Mouse (Mus musculus) kidney, postnatal 25 days (tissue): ENCODE measurements around the gene Pdzd2.

Source experiments
- DNase-seq, 2 experiments: peaks; one replicate each; pipeline ENCODE4 v3.0.0; 2021; ENCODE audit warnings: mixed read lengths in 2 of 2

Pdzd2 gene

DNA sequence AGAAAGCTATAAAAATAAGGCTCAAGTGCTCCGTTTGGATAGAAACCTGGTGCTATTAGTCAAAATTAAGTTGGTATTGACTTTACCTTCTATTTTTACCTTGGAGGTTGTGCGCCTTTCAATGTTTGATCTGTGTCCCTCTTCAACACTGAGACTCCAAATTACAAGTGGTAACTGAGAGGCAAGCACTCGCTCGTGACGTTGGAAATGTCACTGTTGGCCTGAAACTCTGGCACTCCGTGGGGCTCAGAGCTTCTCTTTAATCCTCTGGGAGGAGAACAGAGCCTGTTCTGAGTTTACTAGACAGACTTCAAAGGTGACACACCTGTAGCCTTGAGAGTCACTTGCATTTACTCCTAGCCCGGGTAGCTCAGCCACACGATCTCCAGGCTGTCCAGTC is 120.5 kb downstream of the Pdzd2 start:
- no peak for DNase-seq

DNA sequence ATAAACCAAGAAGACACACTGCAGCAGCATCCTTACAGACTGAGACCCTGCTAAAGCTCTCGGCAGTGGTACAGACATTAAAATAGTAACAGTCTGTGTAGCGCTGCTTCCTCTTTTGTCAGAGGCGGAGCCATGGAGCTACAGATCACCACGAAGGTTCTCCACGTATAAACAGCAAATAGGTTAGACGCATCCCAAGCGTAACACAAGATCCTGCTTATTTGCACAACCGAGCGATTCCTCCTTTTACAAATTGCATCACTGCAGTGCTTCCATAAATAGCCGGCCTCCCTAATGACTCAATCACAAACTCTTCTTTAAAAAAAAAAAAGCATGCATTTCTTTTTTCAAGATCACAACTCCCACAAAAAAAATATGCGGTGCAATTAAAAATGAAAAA is 122.1 kb downstream of the Pdzd2 start:
- DNase-seq = no peak

- no peak for DNase-seq
These were observed 122.5 kb downstream of the Pdzd2 start for GRCm38 (mm10) chr15:12617220-12617619.

- DNase-seq = no peak
These were observed 124.5 kb downstream of the Pdzd2 start for GRCm38 (mm10) chr15:12614944-12615878.

- no peak for DNase-seq
These were observed 125.7 kb downstream of the Pdzd2 start for GRCm38 (mm10) chr15:12614011-12614410.

- DNase-seq = peak in 1 of 2 experiments; percentile 42
These were observed 126.6 kb downstream of the Pdzd2 start for GRCm38 (mm10) chr15:12612944-12613675.

GRCm38 (mm10) chr15:12608090-12608489 is 131.6 kb downstream of the Pdzd2 start:
- DNase-seq = no peak

DNA sequence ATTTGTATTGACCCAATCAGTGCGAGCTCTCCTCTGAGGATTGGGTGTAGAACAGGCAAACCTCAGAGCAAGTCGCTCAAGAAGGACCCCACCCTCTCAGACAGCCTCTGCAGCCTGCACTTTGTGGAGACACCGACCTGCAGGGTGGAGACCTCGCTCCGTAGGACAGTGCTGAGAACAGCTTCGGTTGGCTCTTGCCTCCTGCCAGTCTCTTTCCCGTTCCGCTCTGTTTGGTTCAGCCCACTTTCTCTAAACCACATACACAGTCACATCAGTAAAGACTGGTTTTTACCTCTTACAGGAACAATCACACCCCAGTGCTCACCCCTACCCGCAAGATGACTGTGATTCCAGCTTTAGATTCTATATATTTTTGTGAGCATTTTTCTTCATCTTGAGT is 133.4 kb downstream of the Pdzd2 start:
- no peak for DNase-seq

GRCm38 (mm10) chr15:12605239-12605993 is 134.3 kb downstream of the Pdzd2 start:
- DNase-seq = no peak

DNA sequence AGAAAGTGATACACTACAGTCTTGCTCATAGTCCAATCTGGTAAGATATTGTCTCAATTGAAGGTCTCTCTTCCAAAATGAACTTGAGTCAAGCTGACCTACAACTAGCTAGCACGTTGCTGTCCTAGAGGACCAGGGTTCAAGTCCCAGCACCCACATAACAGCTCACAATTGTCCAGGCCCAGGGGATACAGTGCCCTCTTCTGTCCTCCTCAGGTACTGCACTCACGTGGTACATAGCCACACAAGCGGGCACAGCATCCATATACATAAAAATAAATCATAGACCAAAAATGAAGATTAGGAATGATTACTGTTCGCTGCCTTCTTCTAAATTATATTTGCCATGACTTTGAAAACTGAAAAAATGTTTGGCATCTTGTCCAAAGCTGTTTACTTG is 136.1 kb downstream of the Pdzd2 start:
- no peak for DNase-seq

DNA sequence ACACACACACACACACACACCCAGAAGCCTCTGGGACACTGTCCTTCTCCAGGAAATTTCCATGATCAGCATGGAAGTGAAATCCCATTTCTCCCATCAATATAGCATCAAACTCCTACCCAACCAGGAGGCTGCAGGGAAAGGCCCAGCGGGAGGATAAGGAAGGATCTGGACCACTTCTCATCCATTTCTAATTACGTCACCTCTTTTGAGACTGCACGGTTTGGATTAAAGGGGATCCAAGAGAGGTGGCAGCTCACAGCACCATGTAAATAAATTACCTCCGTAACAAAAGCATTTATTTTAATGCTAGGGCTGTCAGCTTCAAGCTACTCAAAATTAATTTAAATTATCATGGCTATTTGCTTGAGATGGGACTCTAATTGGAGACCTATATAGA is 146.6 kb downstream of the Pdzd2 start:
- no peak for DNase-seq

DNA sequence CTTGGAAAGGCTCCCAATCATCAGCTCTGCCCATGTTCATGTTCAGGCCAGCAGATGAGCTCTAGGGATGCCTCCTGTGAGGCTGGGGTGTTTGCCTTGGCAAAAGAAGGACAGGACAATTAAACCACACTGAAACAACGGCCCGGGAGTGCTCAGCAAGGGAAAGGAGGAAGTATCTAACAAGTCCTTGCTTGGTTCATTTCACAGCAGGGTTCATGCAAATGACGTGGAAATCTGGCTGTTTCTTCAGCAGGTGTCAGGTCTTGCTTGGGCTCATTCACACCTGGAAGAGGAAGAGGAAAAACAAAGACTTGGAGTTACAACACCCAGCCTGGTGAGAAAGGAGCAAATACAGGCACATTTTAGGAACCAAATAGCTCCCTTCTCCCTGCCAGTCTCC is 147.1 kb downstream of the Pdzd2 start:
- DNase-seq = no peak

DNA sequence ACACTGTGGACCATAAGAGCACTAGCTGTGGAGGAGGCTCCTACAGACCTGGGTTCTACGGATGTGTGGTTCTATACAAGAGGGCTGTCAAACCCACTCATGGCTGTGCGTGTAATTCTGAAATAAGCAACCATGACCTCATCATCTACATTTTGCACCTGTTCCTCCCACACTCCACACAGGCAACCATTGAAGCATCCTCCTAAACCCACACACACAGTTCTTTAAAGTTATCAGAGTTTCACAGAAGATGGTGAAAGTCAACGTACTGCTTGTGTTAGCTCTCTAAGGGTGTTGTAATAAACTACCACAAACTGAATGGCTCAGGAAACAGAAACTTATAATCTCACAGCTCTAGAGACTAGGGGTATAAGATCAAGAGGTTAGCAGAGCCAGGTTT is 151.1 kb downstream of the Pdzd2 start:
- DNase-seq = no peak

DNA sequence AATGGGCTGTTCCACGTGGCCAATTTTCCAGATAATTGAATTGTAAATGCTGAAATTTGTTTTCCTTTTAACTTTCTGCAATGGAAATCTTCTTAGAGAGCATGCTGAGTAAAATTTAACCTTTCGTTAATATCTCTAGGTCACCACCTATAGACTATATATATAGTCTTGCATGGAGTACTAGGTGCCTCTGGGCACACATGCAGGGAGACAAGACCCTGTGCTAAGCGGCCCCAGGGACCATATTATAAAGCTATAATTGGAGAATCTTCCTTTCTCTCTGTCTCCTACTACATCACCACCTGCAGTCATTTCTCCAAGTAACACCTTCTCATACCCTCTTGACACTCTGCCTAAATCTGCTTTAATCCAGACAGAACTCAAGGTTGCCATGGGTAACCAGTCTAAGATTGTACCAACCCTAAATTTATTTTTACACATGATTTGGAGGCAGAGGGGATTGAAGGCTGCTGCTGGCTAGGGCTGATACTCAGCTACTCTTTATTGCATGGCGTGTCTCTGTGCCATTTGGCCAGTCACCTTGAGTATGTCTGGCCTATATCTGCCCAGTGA is 152.8 kb downstream of the Pdzd2 start:
- no peak for DNase-seq

DNA sequence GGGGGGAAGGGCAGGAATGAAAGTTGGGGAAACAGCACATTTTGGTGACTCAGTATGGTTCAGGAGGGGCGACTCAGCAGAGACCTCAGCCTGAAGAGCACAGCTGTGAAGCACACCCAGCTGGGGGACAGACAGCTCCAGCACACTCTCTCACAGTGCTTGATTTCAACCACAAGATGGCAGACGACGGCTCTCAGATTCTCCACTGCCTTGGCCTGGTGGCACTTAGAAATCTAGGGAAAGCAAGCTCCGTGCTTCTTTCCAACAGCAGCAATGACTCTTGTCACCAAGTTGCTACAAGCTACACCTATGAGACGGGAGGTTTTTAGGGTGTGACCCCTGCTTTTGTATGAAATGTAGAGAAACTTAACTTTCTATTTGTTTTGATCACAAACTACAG is 153.6 kb downstream of the Pdzd2 start:
- DNase-seq = peak; percentile 70 to 73

GRCm38 (mm10) chr15:12583051-12583450 is 156.7 kb downstream of the Pdzd2 start:
- peak in 1 of 2 experiments; percentile 16 for DNase-seq

DNA sequence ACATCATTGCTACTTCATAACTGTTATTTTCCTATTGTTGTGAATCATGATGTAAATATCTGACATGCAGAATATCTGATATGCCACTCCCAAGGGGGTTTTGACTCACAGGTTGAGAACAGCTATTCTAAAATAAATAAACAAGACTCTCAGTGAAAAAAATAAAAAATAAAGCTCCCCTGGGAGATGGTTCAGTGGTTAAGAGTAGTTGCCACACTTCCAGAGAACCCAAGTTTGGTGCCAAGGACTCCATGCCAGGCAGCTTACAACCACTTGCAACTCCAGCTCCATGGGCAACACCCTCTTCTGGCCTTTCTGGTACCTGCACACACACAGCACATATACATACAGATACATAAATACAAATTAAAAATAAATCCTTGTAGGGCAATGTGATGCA is 157.3 kb downstream of the Pdzd2 start:
- no peak for DNase-seq

- no peak for DNase-seq
These were observed 160.5 kb downstream of the Pdzd2 start for GRCm38 (mm10) chr15:12579196-12579595.

- DNase-seq = peak; percentile 53 to 75
These were observed 161.4 kb downstream of the Pdzd2 start for GRCm38 (mm10) chr15:12578276-12578675.

GRCm38 (mm10) chr15:12577715-12578114 is 162.0 kb downstream of the Pdzd2 start:
- no peak for DNase-seq

DNA sequence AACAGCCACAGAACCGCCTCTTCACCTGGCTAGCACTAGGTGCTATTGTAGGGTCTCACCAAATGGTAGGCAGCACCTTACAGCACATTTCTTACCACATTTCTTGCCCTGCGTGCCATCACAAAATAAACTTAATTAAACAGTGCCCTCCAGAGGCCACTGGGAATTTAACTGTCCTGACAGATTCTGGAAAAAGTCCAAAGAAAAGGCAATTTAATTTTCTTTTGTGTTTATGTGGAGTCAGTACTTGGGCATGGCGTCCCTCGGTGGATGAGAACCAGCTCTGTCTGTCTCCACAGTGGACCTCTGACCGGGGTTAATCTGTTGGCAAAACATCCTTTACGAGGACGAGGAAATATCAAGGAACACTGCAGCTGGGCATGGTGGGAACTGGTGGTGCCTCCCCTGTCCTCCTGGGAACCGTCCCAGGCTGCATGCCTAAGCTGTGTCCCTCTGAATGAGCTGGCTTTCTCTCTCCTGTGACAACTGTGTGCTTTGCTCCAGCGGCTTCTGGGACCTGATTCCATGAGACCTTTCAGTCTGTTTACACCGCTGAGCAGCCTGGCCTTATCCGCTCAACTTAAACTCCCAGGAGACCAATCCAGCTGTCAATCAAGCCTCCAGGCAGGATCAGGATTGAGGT is 162.5 kb downstream of the Pdzd2 start:
- peak; percentile 49 to 62 for DNase-seq

- DNase-seq = no peak
These were observed 166.1 kb downstream of the Pdzd2 start for GRCm38 (mm10) chr15:12573621-12574020.
